Mouse (Mus musculus) kidney, postnatal 0 days (tissue): ENCODE data around the gene Olfr304. TPM values are rescaled to one million over a fixed set of nuclear protein-coding genes. Genes with fewer than 3 reads are reported as not detected.
"Not testable (repeated sequence)": the region's sequence is repeated elsewhere in the genome, so short reads cannot be mapped to it uniquely, and the experiment has no call there.

Experiments
- ATAC-seq: fragments of 200-750 bp; cut with Nextera tagmentation; replicated peaks from 2 replicates; pipeline ENCODE4 v1.8.0; 2017; ENCODE audit warnings: low read depth, moderate number of reproducible peaks, moderate TSS enrichment, moderate library complexity; ENCODE audit not compliant: low FRiP score
- DNase-seq: peaks from one replicate; pipeline ENCODE4 v3.0.0-alpha.2; 2016; ENCODE audit warnings: low spot score
- H3K27ac ChIP-seq: fragments of 300-500 bp; sonication (generic); 2 replicates; pipeline ENCODE4 v1.5.1; 2014; ENCODE audit warnings: mild to moderate bottlenecking
- H3K27me3 ChIP-seq: fragments of 300-500 bp; sonication (generic); 2 replicates; pipeline ENCODE4 v1.6.1; 2014; ENCODE audit warnings: low read length, mixed read lengths; ENCODE audit not compliant: insufficient read depth
- H3K36me3 ChIP-seq: fragments of 300-500 bp; sonication (generic); 2 replicates; pipeline ENCODE4 v1.6.1; 2014; ENCODE audit warnings: low read length, mixed read lengths; ENCODE audit not compliant: insufficient read depth
- H3K4me1 ChIP-seq: fragments of 300-500 bp; sonication (generic); replicated peaks from 2 replicates; pipeline ENCODE4 v1.6.1; 2014; ENCODE audit warnings: antibody characterized with exemption, low read length, mixed read lengths; ENCODE audit not compliant: insufficient read depth
- H3K4me2 ChIP-seq: fragments of 300-500 bp; sonication (generic); 2 replicates; pipeline ENCODE4 v1.6.1; 2014; ENCODE audit warnings: mild to moderate bottlenecking, low read length, moderate library complexity, mixed read lengths
- H3K4me3 ChIP-seq: fragments of 300-500 bp; sonication (generic); replicated peaks from 2 replicates; pipeline ENCODE4 v1.5.1; 2014; ENCODE audit warnings: low read depth, low read length
- H3K9ac ChIP-seq: fragments of 300-500 bp; sonication (generic); 2 replicates; pipeline ENCODE4 v1.6.1; 2014; ENCODE audit warnings: low read depth, low read length
- H3K9me3 ChIP-seq: fragments of 300-500 bp; sonication (generic); replicated peaks from 2 replicates; pipeline ENCODE4 v1.6.1; 2016; ENCODE audit warnings: low read length, inconsistent platforms, mixed read lengths
- CTCF ChIP-seq: IDR thresholded peaks from 2 replicates; pipeline ENCODE4 v1.5.1; 2016; ENCODE audit warnings: antibody characterized with exemption, low read depth, mild to moderate bottlenecking, moderate library complexity
- WGBS: fragments of 180-500 bp; shearing (Covaris S2); extraction: QIAGEN DNeasy Blood & Tissue Kit; methylation state at CpG from one replicate; pipeline ENCODE4 v1.1.7; 2014; 5-methylcytosine and 5-hydroxymethylcytosine counted together
- polyA plus RNA-seq: library from polyadenylated mRNA; unstranded; fragments of >200 nt; fragmentation: Nextera tagmentation; extraction: Ambion mirVana; gene quantifications from 2 replicates; pipeline ENCODE4 v1.2.1, GENCODE M21; 2015

The Olfr304 gene
- polyA plus RNA-seq = not detected in 2 replicates

GRCm38 (mm10) chr7:86386558-86386957 is at the start of gene Olfr304:
TSS of gene Olfr304 (minus strand) at chr7:86386658.
- Histone ChIP-seq H3K4me1 (no peaks in the 10 kb centered on the region), H3K4me3 (no peak within 1 kb of the TSS), H3K27me3 (no peaks in the 10 kb centered on the region), H3K9ac (no peak within 1 kb of the TSS), H3K4me2 (no peak within 1 kb of the TSS), H3K36me3 (no peaks in the 10 kb centered on the region), H3K27ac (no peak within 1 kb of the TSS), H3K9me3 (no peaks in the 10 kb centered on the region)
- DNase-seq = no peak
- no peak for ATAC-seq
- TF ChIP-seq CTCF = no peak
- WGBS = 55% methylated on average over 1 of the region's 1 CpGs

- Histone ChIP-seq H3K27me3 (no peaks in the 10 kb centered on the region), H3K4me1 (no peaks in the 10 kb centered on the region), H3K4me2 (no peak within 1 kb of the TSS), H3K9me3 (no peaks in the 10 kb centered on the region), H3K36me3 (no peaks in the 10 kb centered on the region), H3K27ac (no peak within 1 kb of the TSS), H3K9ac (no peak within 1 kb of the TSS), H3K4me3 (no peak within 1 kb of the TSS)
- WGBS = 85% methylated on average over 2 of the region's 2 CpGs
- no peak for DNase-seq
- no peak for TF ChIP-seq CTCF
- ATAC-seq = no peak
Measured at GRCm38 (mm10) chr7:86403546-86403945, 17.1 kb upstream of the Olfr304 start, which contains the start of gene Olfr301. TSS of gene Olfr301 (plus strand) at chr7:86403846.

DNA sequence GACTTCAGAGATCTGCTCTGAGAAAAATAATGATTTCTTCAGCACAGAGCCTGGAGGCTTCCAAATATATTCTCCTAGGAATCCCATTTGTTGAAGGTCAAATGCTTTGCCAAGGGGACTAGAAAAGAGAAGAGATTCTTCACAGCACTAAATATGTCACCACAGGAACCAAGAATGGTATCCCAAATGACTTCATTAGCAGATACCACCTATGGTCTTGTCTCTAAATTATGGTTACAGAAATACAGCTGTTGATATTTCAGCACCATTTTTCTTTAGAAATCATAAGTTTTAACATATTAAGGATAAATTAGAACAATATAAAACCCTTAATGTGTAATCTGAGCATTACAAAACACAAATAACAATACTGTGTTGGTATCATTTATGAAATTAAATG is 11.2 kb upstream of the Olfr304 start, which contains the start of gene Olfr303:
Olfr303 (minus strand) TSS at position 101 of the 400 bp plus-strand sequence.
- no peak within 1 kb of the TSS for H3K4me3 ChIP-seq
- TF ChIP-seq CTCF = no peak
- no peak within 1 kb of the TSS for H3K27ac ChIP-seq
- H3K4me2 ChIP-seq = no peak within 1 kb of the TSS
- H3K9me3 ChIP-seq = no peaks in the 10 kb centered on the region
- DNase-seq (no peak), ATAC-seq (no peak)
- no peaks in the 10 kb centered on the region for H3K36me3 ChIP-seq
- H3K27me3 ChIP-seq = no peaks in the 10 kb centered on the region
- no peaks in the 10 kb centered on the region for H3K4me1 ChIP-seq
- no peak within 1 kb of the TSS for H3K9ac ChIP-seq

DNA sequence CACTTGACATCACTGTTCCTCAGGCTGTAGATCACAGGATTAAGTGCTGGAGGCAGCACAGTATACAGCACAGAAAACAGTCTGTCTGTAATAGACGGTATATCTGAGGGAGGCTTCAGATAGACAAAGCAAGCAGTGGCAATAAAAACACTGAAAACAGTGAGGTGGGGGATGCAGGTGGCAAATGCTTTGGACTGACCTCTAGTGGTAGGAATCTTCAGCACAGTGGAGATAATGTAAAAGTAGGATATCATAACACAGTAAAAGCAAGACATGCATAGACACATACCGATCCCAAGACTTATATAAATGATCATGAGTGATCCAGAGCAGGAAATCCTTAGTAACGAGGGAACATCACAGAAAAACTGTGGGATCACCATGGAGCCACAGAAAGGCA is 689 bp downstream of the Olfr304 start:
- Histone ChIP-seq H3K27ac (no peak overlapping the region), H3K9me3 (no peaks in the 10 kb centered on the region), H3K9ac (no peak overlapping the region), H3K27me3 (no peaks in the 10 kb centered on the region), H3K4me1 (no peaks in the 10 kb centered on the region), H3K4me2 (no peak overlapping the region), H3K36me3 (no peaks in the 10 kb centered on the region), H3K4me3 (no peak overlapping the region)
- no peak for ATAC-seq
- WGBS = 60% methylated on average over 3 of the region's 3 CpGs
- TF ChIP-seq CTCF = peak; percentile 48; the same call in 1 of the 2 replicates
- no peak for DNase-seq

GRCm38 (mm10) chr7:86366828-86367227 is 19.6 kb downstream of the Olfr304 start, which contains the start of gene Olfr305:
TSS of gene Olfr305 (minus strand) at chr7:86366928.
- H3K4me3 ChIP-seq = no peak within 1 kb of the TSS
- no peak for TF ChIP-seq CTCF
- H3K36me3 ChIP-seq = no peaks in the 10 kb centered on the region
- H3K27ac ChIP-seq = no peak within 1 kb of the TSS
- ATAC-seq (no peak), DNase-seq (no peak)
- H3K4me1 ChIP-seq = no peaks in the 10 kb centered on the region
- H3K9me3 ChIP-seq = no peaks in the 10 kb centered on the region
- no peaks in the 10 kb centered on the region for H3K27me3 ChIP-seq
- no peak within 1 kb of the TSS for H3K9ac ChIP-seq
- 74% methylated on average over 1 of the region's 1 CpGs for WGBS
- no peak within 1 kb of the TSS for H3K4me2 ChIP-seq

DNA sequence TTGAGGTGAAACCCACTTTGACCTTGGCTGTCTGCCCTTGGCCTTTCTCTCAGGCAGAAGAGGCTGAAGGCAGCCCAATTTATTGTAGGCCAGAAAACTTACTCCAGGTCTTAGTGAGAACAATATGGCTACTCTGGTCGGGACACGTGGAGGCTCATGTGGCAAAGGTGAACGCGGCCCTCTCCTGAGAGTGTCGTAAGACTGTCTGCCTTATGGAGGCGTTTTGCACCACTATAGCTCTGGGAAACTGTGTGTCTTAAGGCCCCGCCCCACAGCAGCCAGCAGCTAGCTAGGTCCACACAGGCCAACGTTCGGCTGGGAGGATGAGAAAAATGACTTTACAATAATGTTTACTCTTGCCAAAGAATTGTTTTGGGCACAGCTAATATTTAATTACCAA is 40.2 kb downstream of the Olfr304 start:
- H3K9ac ChIP-seq, H3K4me2 ChIP-seq, DNase-seq, H3K27ac ChIP-seq, H3K4me3 ChIP-seq, H3K9me3 ChIP-seq, H3K4me1 ChIP-seq, ATAC-seq, H3K36me3 ChIP-seq, H3K27me3 ChIP-seq: not testable (repeated sequence)
- 88% methylated on average over 9 of the region's 9 CpGs for WGBS

GRCm38 (mm10) chr7:86344253-86344652 is 42.2 kb downstream of the Olfr304 start:
- Histone ChIP-seq H3K4me2 (no peak overlapping the region), H3K4me1 (no peaks in the 10 kb centered on the region), H3K4me3 (no peak overlapping the region), H3K27ac (no peak overlapping the region), H3K9me3 (no peaks in the 10 kb centered on the region), H3K36me3 (no peaks in the 10 kb centered on the region), H3K27me3 (no peaks in the 10 kb centered on the region), H3K9ac (no peak overlapping the region)
- DNase-seq (no peak), ATAC-seq (no peak)
- 72% methylated on average over 3 of the region's 3 CpGs for WGBS
- no peak for TF ChIP-seq CTCF
